Mouse (Mus musculus) limb, embryonic 14.5 days (tissue): ENCODE results near the gene Ppp2r3a. TPM values are rescaled to one million over a fixed set of nuclear protein-coding genes. Genes with fewer than 3 reads are reported as not detected.
A peak's percentile ranks its signal among the peaks of the same experiment; 100 is the strongest.

Experiments
- ATAC-seq: fragments of 200-750 bp; cut with Nextera tagmentation; 2 replicates; pipeline ENCODE4 v1.8.0; 2017; ENCODE audit warnings: low read depth, moderate number of reproducible peaks, moderate TSS enrichment; ENCODE audit not compliant: low FRiP score
- DNase-seq: peaks from one replicate; pipeline ENCODE4 v3.0.0-alpha.2; 2015; ENCODE audit warnings: low spot score
- H3K27ac ChIP-seq: fragments of 300-500 bp; sonication (generic); replicated peaks from 2 replicates; pipeline ENCODE4 v1.5.1; 2014; ENCODE audit warnings: low read depth, mild to moderate bottlenecking, low read length, moderate library complexity, mixed read lengths
- H3K27me3 ChIP-seq: fragments of 300-500 bp; sonication (generic); 2 replicates; pipeline ENCODE4 v1.6.1; 2014; ENCODE audit warnings: low read length, mixed read lengths; ENCODE audit not compliant: control insufficient read depth, insufficient read depth
- H3K36me3 ChIP-seq: fragments of 300-500 bp; sonication (generic); 2 replicates; pipeline ENCODE4 v1.6.1; 2014; ENCODE audit warnings: mild to moderate bottlenecking, low read length, moderate library complexity, mixed read lengths; ENCODE audit not compliant: control insufficient read depth, insufficient read depth
- H3K4me1 ChIP-seq: fragments of 300-500 bp; sonication (generic); 2 replicates; pipeline ENCODE4 v1.6.1; 2014; ENCODE audit warnings: antibody characterized with exemption, low read length, mixed read lengths; ENCODE audit not compliant: control insufficient read depth, insufficient read depth
- H3K4me2 ChIP-seq: fragments of 300-500 bp; sonication (generic); replicated peaks from 2 replicates; pipeline ENCODE4 v1.6.1; 2014; ENCODE audit warnings: low read depth, mild to moderate bottlenecking, low read length, moderate library complexity; ENCODE audit not compliant: severe bottlenecking
- H3K4me3 ChIP-seq: fragments of 300-500 bp; sonication (generic); replicated peaks from 2 replicates; pipeline ENCODE4 v1.5.1; 2014; ENCODE audit warnings: low read length
- H3K9ac ChIP-seq: fragments of 300-500 bp; sonication (generic); 2 replicates; pipeline ENCODE4 v1.6.1; 2014; ENCODE audit warnings: mild to moderate bottlenecking, low read depth, low read length, moderate library complexity; ENCODE audit not compliant: severe bottlenecking
- H3K9me3 ChIP-seq: fragments of 300-500 bp; sonication (generic); 2 replicates; pipeline ENCODE4 v1.6.1; 2016; ENCODE audit warnings: low read length; ENCODE audit not compliant: control insufficient read depth
- POLR2A ChIP-seq: fragments of 200-500 bp; IDR thresholded peaks from 2 replicates; pipeline ENCODE4 v1.8.0; 2012; ENCODE audit warnings: inconsistent platforms, mild to moderate bottlenecking, moderate library complexity, borderline replicate concordance; ENCODE audit not compliant: insufficient read depth, insufficient read length; ENCODE audit errors: extremely low read depth
- WGBS: fragments of 180-500 bp; shearing (Covaris S2); extraction: QIAGEN DNeasy Blood & Tissue Kit; methylation state at CpG from one replicate; pipeline ENCODE4 v1.1.7; 2014; 5-methylcytosine and 5-hydroxymethylcytosine counted together
- polyA plus RNA-seq, 2 experiments: library from polyadenylated mRNA; depleted of rRNA in 1 of 2; stranded (reverse) in 1 of 2; unstranded in 1 of 2; fragments of >200 nt; fragmentation: Nextera tagmentation in 1 of 2; extraction: Ambion mirVana in 1 of 2; gene quantifications; 2 replicates each; pipeline versions ENCODE4 v1.2.1 to v1.2.3; 2012 to 2014

Gene Ppp2r3a
- polyA plus RNA-seq, 2 experiments = 18.0 to 22.0 TPM

GRCm38 (mm10) chr9:101252541-101252940 lies 946 bp upstream of the Ppp2r3a start:
- H3K4me3 ChIP-seq = no peak overlapping the region
- no peak for DNase-seq
- H3K27ac ChIP-seq = no peak overlapping the region
- H3K27me3 ChIP-seq = no peaks in the 10 kb centered on the region
- no peaks in the 10 kb centered on the region for H3K36me3 ChIP-seq
- ATAC-seq = no peak
- 63% methylated on average over 4 of the region's 4 CpGs for WGBS
- no peak overlapping the region for H3K9ac ChIP-seq
- no peak overlapping the region for H3K4me2 ChIP-seq
- H3K9me3 ChIP-seq = no peaks in the 10 kb centered on the region
- TF ChIP-seq POLR2A = no peak
- H3K4me1 ChIP-seq = peaks cover 13% of the 10 kb centered on the region

GRCm38 (mm10) chr9:101250981-101251643 lies 483 bp downstream of the Ppp2r3a start:
- Histone ChIP-seq H3K27me3 (no peaks in the 10 kb centered on the region), H3K4me2 (peak overlapping the region; percentile 52), H3K9ac (peak overlapping the region; percentile 86), H3K4me3 (peak overlapping the region; percentile 79), H3K36me3 (no peaks in the 10 kb centered on the region), H3K4me1 (peaks cover 13% of the 10 kb centered on the region), H3K9me3 (no peaks in the 10 kb centered on the region), H3K27ac (peak overlapping the region; percentile 98)
- 0% methylated on average over 42 of the region's 61 CpGs for WGBS
- ATAC-seq = peak; percentile 94
- peak; percentile 81 for DNase-seq
- peak; percentile 33; the same call in 1 of the 2 replicates for TF ChIP-seq POLR2A

GRCm38 (mm10) chr9:101250486-101250885 lies 1.1 kb downstream of the Ppp2r3a start:
- Histone ChIP-seq H3K36me3 (no peaks in the 10 kb centered on the region), H3K4me1 (peaks cover 13% of the 10 kb centered on the region), H3K27me3 (no peaks in the 10 kb centered on the region), H3K9me3 (no peaks in the 10 kb centered on the region), H3K9ac (peak overlapping the region; percentile 86), H3K27ac (peak overlapping the region; percentile 98), H3K4me3 (peak overlapping the region; percentile 79), H3K4me2 (peak overlapping the region; percentile 52)
- 3% methylated on average over 11 of the region's 11 CpGs for WGBS
- no peak for TF ChIP-seq POLR2A
- no peak for ATAC-seq
- no peak for DNase-seq

- DNase-seq (no peak), ATAC-seq (no peak)
- no peaks in the 10 kb centered on the region for H3K27me3 ChIP-seq
- TF ChIP-seq POLR2A = no peak
- peak overlapping the region; percentile 52 for H3K4me2 ChIP-seq
- peak overlapping the region; percentile 79 for H3K4me3 ChIP-seq
- no peaks in the 10 kb centered on the region for H3K36me3 ChIP-seq
- H3K9ac ChIP-seq = 0 out of 2 replicates have a peak overlapping the region, but pooled peaks have one; percentile 21
- H3K9me3 ChIP-seq = no peaks in the 10 kb centered on the region
- peaks cover 13% of the 10 kb centered on the region for H3K4me1 ChIP-seq
- WGBS = 77% methylated on average over 4 of the region's 4 CpGs
- no peak overlapping the region for H3K27ac ChIP-seq
These were observed 2.0 kb downstream of the Ppp2r3a start for GRCm38 (mm10) chr9:101249626-101250025.

- WGBS = 86% methylated on average over 7 of the region's 7 CpGs
- ATAC-seq = no peak
- H3K27ac ChIP-seq = no peak overlapping the region
- H3K9me3 ChIP-seq = no peaks in the 10 kb centered on the region
- no peak for DNase-seq
- H3K4me3 ChIP-seq = no peak overlapping the region
- H3K36me3 ChIP-seq = no peaks in the 10 kb centered on the region
- no peak overlapping the region for H3K9ac ChIP-seq
- peaks cover 13% of the 10 kb centered on the region for H3K4me1 ChIP-seq
- no peak for TF ChIP-seq POLR2A
- no peak overlapping the region for H3K4me2 ChIP-seq
- H3K27me3 ChIP-seq = no peaks in the 10 kb centered on the region
These were observed 4.1 kb downstream of the Ppp2r3a start for GRCm38 (mm10) chr9:101247541-101247940.
